Mouse (Mus musculus) cerebellum, postnatal 14 days (tissue): ENCODE measurements at regions not wholly inside any gene's neighbourhood (a gene's known extent, or its start where the extent isn't known, plus 50 kb on each side); places are given as distances from the start of the nearest gene placed in this dataset.

Experiments
- DNase-seq, 2 experiments: peaks; one replicate each; pipeline ENCODE4 v3.0.0; 2021; ENCODE audit warnings: mixed read lengths in 2 of 2

- DNase-seq = no peak
Observed at GRCm38 (mm10) chr14:71095661-71096422, 496.2 kb upstream of the Fam160b2 start.

GRCm38 (mm10) chr14:71092626-71093326 is 493.1 kb upstream of the Fam160b2 start:
- DNase-seq = peak; percentile 77 to 86

GRCm38 (mm10) chr14:71085721-71086120 is 486.1 kb upstream of the Fam160b2 start:
- DNase-seq = no peak

GRCm38 (mm10) chr14:71082327-71082726 is 482.7 kb upstream of the Fam160b2 start:
- no peak for DNase-seq

- no peak for DNase-seq
Observed at GRCm38 (mm10) chr14:71075671-71076070, 476.0 kb upstream of the Fam160b2 start.

GRCm38 (mm10) chr14:71074019-71074418 is 474.4 kb upstream of the Fam160b2 start:
- DNase-seq = no peak

- DNase-seq = no peak
Observed at GRCm38 (mm10) chr14:71065669-71066068, 466.0 kb upstream of the Fam160b2 start.

- no peak for DNase-seq
Observed at GRCm38 (mm10) chr14:71056601-71057000, 457.0 kb upstream of the Fam160b2 start.

- DNase-seq = no peak
Observed at GRCm38 (mm10) chr14:71055480-71055879, 455.8 kb upstream of the Fam160b2 start.

- DNase-seq = no peak
Observed at GRCm38 (mm10) chr14:71053788-71054641, 454.4 kb upstream of the Fam160b2 start.

GRCm38 (mm10) chr14:71047096-71047495 is 447.5 kb upstream of the Fam160b2 start:
- DNase-seq = no peak

GRCm38 (mm10) chr14:71043879-71044770 is 444.5 kb upstream of the Fam160b2 start:
- DNase-seq = peak; percentile 66 to 74

- DNase-seq = peak in 1 of 2 experiments; percentile 31
Observed at GRCm38 (mm10) chr14:71036620-71037019, 437.0 kb upstream of the Fam160b2 start.

- DNase-seq = no peak
Observed at GRCm38 (mm10) chr14:71033586-71033985, 434.0 kb upstream of the Fam160b2 start.

GRCm38 (mm10) chr14:71030164-71030880 is 430.7 kb upstream of the Fam160b2 start:
- peak in 1 of 2 experiments; percentile 23 for DNase-seq
